Mouse (Mus musculus) B cell, adult 62 days (primary cell): ENCODE results near the gene Gm28043. TPM values are rescaled to one million over a fixed set of nuclear protein-coding genes. Genes with fewer than 3 reads are reported as not detected.

Experiments
- total RNA-seq: library from RNA; stranded (reverse); gene quantifications from 4 replicates; pipeline ENCODE4 v1.2.4, GENCODE M21; 2023

Gm28043 gene
- 18.6 to 24.5 TPM (median 20.7 TPM) in 4 replicates for total RNA-seq

GRCm38 (mm10) chr17:29614115-29615023 is at the start of gene Gm28043, which contains the start of gene Rnf8:
TSS of gene Gm28043 (plus strand) at chr17:29614876.
TSS of gene Rnf8 (plus strand) at chr17:29614790.

GRCm38 (mm10) chr17:29660076-29660761 is 45.5 kb downstream of the Gm28043 start, which contains the start of gene Cmtr1:
TSS of gene Cmtr1 (plus strand) at chr17:29660595.

DNA sequence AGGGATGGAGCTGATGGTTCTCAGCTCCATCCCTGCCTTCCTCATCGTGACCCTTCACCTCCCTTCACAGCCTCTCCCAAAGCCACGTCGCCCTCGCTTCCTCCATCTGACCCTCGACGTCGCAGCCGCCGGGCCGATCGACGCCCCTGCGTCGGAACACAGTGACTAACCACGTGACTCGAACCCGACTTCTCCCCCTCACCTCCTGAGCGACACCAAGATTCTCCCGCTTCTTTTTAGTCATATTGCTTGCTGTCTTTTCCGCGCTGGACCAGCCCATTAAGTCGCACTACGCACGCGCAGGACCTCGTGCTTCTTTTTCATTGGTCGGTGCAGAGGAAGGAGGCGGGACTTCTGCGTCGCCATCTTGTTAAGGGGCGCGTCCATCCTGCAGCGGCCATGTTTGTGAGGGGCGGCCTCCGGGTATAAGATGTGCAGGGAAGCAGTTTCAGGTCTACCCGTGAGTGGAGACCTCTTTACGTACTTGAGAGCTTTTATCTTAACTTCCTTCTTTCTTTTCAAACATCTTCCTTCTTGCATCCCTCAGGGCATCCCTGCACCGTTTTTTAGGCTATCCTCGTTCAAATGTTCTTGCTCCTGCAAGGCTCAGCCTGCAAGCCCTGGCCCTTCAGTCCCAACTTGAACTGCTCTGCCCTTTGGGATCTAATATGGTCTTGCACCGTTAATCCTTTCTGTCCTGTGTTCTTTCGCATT is 102.2 kb downstream of the Gm28043 start, which contains the start of gene Ccdc167:
TSS of gene Ccdc167 (minus strand) at position 313 of the 714 bp plus-strand sequence.

Other genes with a start within 250 kb of the Gm28043 start
- 229 to 250 TPM (median 234 TPM) in 4 replicates for gene Pim1, start 124.1 kb upstream of the Gm28043 start, total RNA-seq
- gene Gm17657, start 65.2 kb upstream of the Gm28043 start, total RNA-seq: not detected in 4 replicates
- 20.6 to 25.1 TPM (median 23.4 TPM) in 4 replicates for gene Tbc1d22b, start 65.1 kb upstream of the Gm28043 start, total RNA-seq
- gene Tmem217, start 62.5 kb upstream of the Gm28043 start, total RNA-seq: not detected in 4 replicates
- 50.9 to 58.7 TPM (median 55.2 TPM) in 4 replicates for gene Rnf8, start 86 bp upstream of the Gm28043 start, total RNA-seq
- 202 to 240 TPM (median 219 TPM) in 4 replicates for gene Cmtr1, start 45.7 kb downstream of the Gm28043 start, total RNA-seq
- 14.3 to 17.1 TPM (median 14.9 TPM) in 4 replicates for gene Ccdc167, start 102.2 kb downstream of the Gm28043 start, total RNA-seq